Mouse (Mus musculus): Measurements from ENCODE around the gene B3glct. TPM values are rescaled to one million over a fixed set of nuclear protein-coding genes. Genes with fewer than 3 reads are reported as not detected.

Gene B3glct
- polyA plus RNA-seq, 1 experiment from 2014 or later = 13.8 TPM

Other genes with a start within 250 kb of the B3glct start
- 1.9 and 2.8 TPM in 2 replicates for gene Tex26, start 238.6 kb upstream of the B3glct start, polyA plus RNA-seq (2015; fragmentation: Nextera tagmentation; extraction: Ambion mirVana)
- 0.19 and 0.63 TPM in 2 replicates for gene Wdr95, start 149.6 kb upstream of the B3glct start, polyA plus RNA-seq (2015; fragmentation: Nextera tagmentation; extraction: Ambion mirVana)
- 42.6 and 44.6 TPM in 2 replicates for gene Hsph1, start 41.9 kb upstream of the B3glct start, polyA plus RNA-seq (2015; fragmentation: Nextera tagmentation; extraction: Ambion mirVana)

All from lung, embryonic 16.5 days (tissue).